Mouse (Mus musculus): ENCODE results near the gene Fam168a.

DNA sequence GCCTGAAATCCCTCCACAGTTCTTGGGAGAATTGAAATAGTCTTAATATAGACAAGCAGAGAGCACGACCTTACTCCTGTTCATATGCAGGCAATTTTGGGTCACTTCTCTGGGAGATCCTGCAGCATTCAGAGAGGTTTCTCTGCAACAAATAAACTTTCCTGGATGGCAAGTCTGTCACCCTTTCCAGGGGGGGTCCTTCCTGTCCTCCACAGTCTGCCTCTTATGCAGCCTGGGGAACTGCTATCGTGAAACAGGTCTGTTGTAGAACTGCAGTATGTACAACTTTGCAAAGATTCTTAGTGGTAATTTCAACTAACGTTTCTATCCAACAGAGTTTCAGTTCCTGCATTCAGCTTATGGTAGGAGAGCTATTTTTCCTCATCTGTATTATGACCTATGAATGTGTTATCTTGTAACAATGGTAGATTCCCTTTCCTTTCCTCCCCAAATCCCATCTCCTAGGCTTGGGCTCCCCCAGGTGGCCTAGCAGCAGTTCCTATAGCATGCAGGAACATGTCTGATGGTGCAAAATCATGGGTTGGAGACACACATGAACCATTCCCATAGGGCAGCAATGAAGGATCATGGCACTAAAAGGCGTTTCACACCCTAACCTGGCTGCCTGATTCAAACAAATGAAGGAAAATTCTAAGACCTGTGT lies 112.1 kb downstream of the Fam168a start:
- TF ChIP-seq CTCF (IDR thresholded peaks at IDR 0.05; ENCODE audit: low read depth, low read length) (no peak), TAL1 (conservative IDR thresholded peaks at IDR 0.05; ENCODE audit: low read depth, low read length) (no peak), GATA1 (IDR thresholded peaks at IDR 0.05; ENCODE audit: borderline replicate concordance, low read length) (no peak)

Measured in G1E (cell line).